Comparison of ENCODE assay signal across 16 mouse cellular contexts in genomic region chr5:23718881-23719328, GRCm38 (mm10). TPM values are rescaled to one million over a fixed set of nuclear protein-coding genes. Genes with fewer than 3 reads are reported as not detected.
DNase-seq lines count a peak whose midpoint lies in the region; ATAC-seq and TF ChIP-seq lines count a peak whose summit lies in the region.
"Had no signal": no experiment of that assay in that cellular context is flagged by ENCODE, and none has a peak within 500 bp of the region (broad histone marks: within the 10 kb centered on the region; RNA-seq: fewer than 3 reads in every experiment).

No protein-coding gene starts in this region.

- no peak overlapping the region for H3K4me2 ChIP-seq in myocyte (ENCODE audit: low read depth)

- no peaks in the 10 kb centered on the region for H3K79me2 ChIP-seq in myocyte (ENCODE audit: control insufficient read depth, insufficient read depth)

- intact Hi-C loops in gastrocnemius, postnatal 36 days (cut with DNase I), result no loop called here

- no peaks in the 10 kb centered on the region for H3K27me3 ChIP-seq in myocyte (ENCODE audit: control insufficient read depth, insufficient read depth, insufficient read length)
- H3K27me3 ChIP-seq: Patski had no signal

- no peak overlapping the region for H3K4me3 ChIP-seq in myocyte
- H3K4me3 ChIP-seq: forebrain, embryonic 10.5 days; heart, adult 2 months had no signal

- ATAC-seq in common myeloid progenitor, adult 5-6 weeks (replicated peaks; ENCODE audit: low read depth, poor library complexity, severe bottlenecking), result peak; percentile 36
- ATAC-seq: Patski had no signal

- H3K36me3 ChIP-seq in myocyte (ENCODE audit: control insufficient read depth, insufficient read depth), result no peaks in the 10 kb centered on the region
- H3K36me3 ChIP-seq: forebrain, embryonic 10.5 days had no signal

- no peak overlapping the region for H3ac ChIP-seq in myocyte (ENCODE audit: control insufficient read depth, insufficient read length)

- DNase-seq in 416B (ENCODE audit: low read depth), result peak; percentile 95
- peak; percentile 45 for DNase-seq in CD4-positive, CD25-positive, alpha-beta regulatory T cell, adult 2 months (ENCODE audit: low read depth, low spot score)
- DNase-seq in right cerebral cortex, adult 2 months (ENCODE audit: low spot score in 2 of 2), result no peak
- no peak for DNase-seq in adrenal gland, postnatal 4 days (ENCODE audit: low spot score in 2 of 2)
- no peak for DNase-seq in gastrocnemius, postnatal 36 days
- DNase-seq: adrenal gland, postnatal 36 days; cerebellum, adult 11 months; heart, adult 2 months; heart, postnatal 14 days; kidney, adult 2 months; right cerebral cortex, postnatal 14 days; thymus, postnatal 14 days had no signal

- TF ChIP-seq POLR2A in myocyte (IDR thresholded peaks at IDR 0.05; ENCODE audit: insufficient read length, low read depth), result no peak

TF ChIP-seq in myocyte, 11 proteins besides CTCF, POLR2A, EP300 and RAD21:
- TF ChIP-seq TCF12 (IDR thresholded peaks at IDR 0.05; ENCODE audit: insufficient read depth, poor library complexity, severe bottlenecking), result peak; percentile 6
- no peak for TF ChIP-seq USF1 (IDR thresholded peaks at IDR 0.05; ENCODE audit: low read depth)
- peak in 1 of 3 experiments; percentile 13 for TF ChIP-seq MYOD1 (IDR thresholded peaks at IDR 0.05; ENCODE audit: control insufficient read depth in 1 of 3, insufficient read length in 2 of 3, low read depth in 2 of 3)

RNA-seq across cellular contexts. Expression of gene Srpk2, which starts 34.5 kb away (rescaled TPM):
- 45.5 and 48.5 TPM in 2 replicates for total RNA-seq in common myeloid progenitor, adult 5-6 weeks (2017)
- polyA plus RNA-seq in myocyte (2012; fragmentation: generic; extraction: Trizol), result 8.1 TPM
- total RNA-seq in adrenal gland, postnatal 4 days (2021), result 10 to 100 TPM; 66.8 to 71.4 TPM
- total RNA-seq in gastrocnemius, postnatal 36 days (2021), result 10 to 100 TPM; 22.2 to 30.2 TPM

Comparison
In these comparisons a context has a peak if more than half of its experiments do, and no peak if none do; other contexts are left out.
1. DNase-seq: peak in 416B (single experiment) and CD4-positive, CD25-positive, alpha-beta regulatory T cell, adult 2 months (single experiment); none in right cerebral cortex, adult 2 months (0 of 2), adrenal gland, postnatal 4 days (0 of 2) and gastrocnemius, postnatal 36 days (0 of 2).